23 mouse cellular contexts compared by ENCODE assay signal in the genomic region with DNA sequence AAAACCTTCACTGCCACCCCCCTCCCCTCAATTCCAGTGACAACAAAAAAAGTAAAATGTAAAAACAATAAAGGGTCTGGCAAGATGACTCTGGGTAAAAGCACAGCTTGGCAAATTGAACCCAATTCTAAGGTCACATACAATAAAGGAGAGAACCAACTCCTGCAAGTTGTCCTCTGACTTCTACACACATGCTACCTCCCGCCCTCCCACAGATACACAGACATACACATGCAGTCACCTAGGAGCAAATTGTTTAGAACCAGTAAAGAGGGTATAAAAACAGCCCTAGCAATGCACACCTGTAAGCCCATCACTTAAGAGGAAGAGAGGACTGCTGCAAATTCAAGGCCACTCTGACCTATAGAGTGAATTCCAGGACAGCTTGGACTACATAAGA. TPM values are rescaled to one million over a fixed set of nuclear protein-coding genes. Genes with fewer than 3 reads are reported as not detected.
DNase-seq lines count a peak whose midpoint lies in the region; ATAC-seq and TF ChIP-seq lines count a peak whose summit lies in the region.
"Had no signal": no experiment of that assay in that cellular context is flagged by ENCODE, and none has a peak within 500 bp of the region (broad histone marks: within the 10 kb centered on the region; RNA-seq: fewer than 3 reads in every experiment).

No protein-coding gene starts in this region.

- H3K4me3 ChIP-seq in forebrain, embryonic 10.5 days, result peak overlapping the region; percentile 97; the same call in 1 of the 2 replicates
- H3K4me3 ChIP-seq in forebrain, embryonic 15.5 days, result no peak overlapping the region
- H3K4me3 ChIP-seq in hindbrain, embryonic 14.5 days (replicated peaks; ENCODE audit: low read length), result no peak overlapping the region
- no peak overlapping the region for H3K4me3 ChIP-seq in hindbrain, embryonic 13.5 days
- H3K4me3 ChIP-seq in midbrain, embryonic 13.5 days (replicated peaks), result no peak overlapping the region
- H3K4me3 ChIP-seq in midbrain, embryonic 15.5 days, result no peak overlapping the region
- peak overlapping the region; percentile 98 for H3K4me3 ChIP-seq in myocyte

- WGBS in forebrain, embryonic 10.5 days, result 88% methylated on average over 1 of the region's 1 CpGs
- 86% methylated on average over 1 of the region's 1 CpGs for WGBS in forebrain, embryonic 15.5 days
- WGBS in hindbrain, embryonic 14.5 days, result 94% methylated on average over 1 of the region's 1 CpGs
- 93% methylated on average over 1 of the region's 1 CpGs for WGBS in hindbrain, embryonic 13.5 days
- 90% methylated on average over 1 of the region's 1 CpGs for WGBS in midbrain, embryonic 13.5 days
- 93% methylated on average over 1 of the region's 1 CpGs for WGBS in midbrain, embryonic 15.5 days

- H3K9ac ChIP-seq in forebrain, embryonic 15.5 days (replicated peaks), result no peak overlapping the region
- 0 out of 2 replicates have a peak overlapping the region, but pooled peaks have one; percentile 81 for H3K9ac ChIP-seq in hindbrain, embryonic 14.5 days
- H3K9ac ChIP-seq in hindbrain, embryonic 13.5 days, result no peak overlapping the region
- no peak overlapping the region for H3K9ac ChIP-seq in midbrain, embryonic 13.5 days (replicated peaks)
- no peak overlapping the region for H3K9ac ChIP-seq in midbrain, embryonic 15.5 days

- H3ac ChIP-seq in myocyte (ENCODE audit: control insufficient read depth, insufficient read length), result no peak overlapping the region

- no peak overlapping the region for H3K27ac ChIP-seq in forebrain, embryonic 10.5 days
- H3K27ac ChIP-seq in forebrain, embryonic 15.5 days (replicated peaks), result no peak overlapping the region
- H3K27ac ChIP-seq in hindbrain, embryonic 14.5 days, result no peak overlapping the region
- H3K27ac ChIP-seq in hindbrain, embryonic 13.5 days, result no peak overlapping the region
- no peak overlapping the region for H3K27ac ChIP-seq in midbrain, embryonic 13.5 days
- no peak overlapping the region for H3K27ac ChIP-seq in midbrain, embryonic 15.5 days
- H3K27ac ChIP-seq: embryonic facial prominence, embryonic 12.5 days had no signal

- no peak for DNase-seq in forebrain, embryonic 10.5 days (ENCODE audit: extremely low spot score, low spot score)
- DNase-seq in hindbrain, embryonic 14.5 days (ENCODE audit: low spot score), result no peak
- no peak for DNase-seq in gastrocnemius, postnatal 14 days
- DNase-seq: cerebellum, adult 11 months; cerebellum, postnatal 10 days; heart, postnatal 10 days; kidney, adult 9 months; kidney, postnatal 25 days; lung, embryonic 14.5 days; thymus, postnatal 25 days had no signal

- peaks cover 42% of the 10 kb centered on the region for H3K79me2 ChIP-seq in myocyte (ENCODE audit: control insufficient read depth, insufficient read depth)

- ATAC-seq in forebrain, embryonic 15.5 days (replicated peaks), result no peak
- ATAC-seq in hindbrain, embryonic 14.5 days (ENCODE audit: low FRiP score), result no peak
- no peak for ATAC-seq in hindbrain, embryonic 13.5 days (ENCODE audit: low FRiP score)
- no peak for ATAC-seq in midbrain, embryonic 13.5 days
- no peak for ATAC-seq in midbrain, embryonic 15.5 days (replicated peaks)
- ATAC-seq: intestine, embryonic 16.5 days; Patski had no signal

- H3K9me3 ChIP-seq in forebrain, embryonic 10.5 days, result no peaks in the 10 kb centered on the region
- H3K9me3 ChIP-seq in forebrain, embryonic 15.5 days, result no peaks in the 10 kb centered on the region
- no peaks in the 10 kb centered on the region for H3K9me3 ChIP-seq in hindbrain, embryonic 14.5 days (ENCODE audit: control insufficient read depth, low read length)
- H3K9me3 ChIP-seq in hindbrain, embryonic 13.5 days, result no peaks in the 10 kb centered on the region
- H3K9me3 ChIP-seq in midbrain, embryonic 13.5 days, result no peaks in the 10 kb centered on the region
- H3K9me3 ChIP-seq in midbrain, embryonic 15.5 days, result no peaks in the 10 kb centered on the region
- H3K9me3 ChIP-seq: embryonic facial prominence, embryonic 12.5 days; forebrain, embryonic 12.5 days; G1E; hindbrain, embryonic 12.5 days; limb, embryonic 13.5 days; stomach, embryonic 15.5 days had no signal

- intact Hi-C loops in gastrocnemius, postnatal 14 days (cut with DNase I; ENCODE audit: low total_unique reads), result no loop called here

- H3K36me3 ChIP-seq in forebrain, embryonic 10.5 days (replicated peaks), result peaks cover 64% of the 10 kb centered on the region
- H3K36me3 ChIP-seq in forebrain, embryonic 15.5 days, result peaks cover 28% of the 10 kb centered on the region
- H3K36me3 ChIP-seq in hindbrain, embryonic 14.5 days (replicated peaks; ENCODE audit: control insufficient read depth, insufficient read depth), result peaks cover 31% of the 10 kb centered on the region
- peaks cover 37% of the 10 kb centered on the region for H3K36me3 ChIP-seq in hindbrain, embryonic 13.5 days
- peaks cover 49% of the 10 kb centered on the region for H3K36me3 ChIP-seq in midbrain, embryonic 13.5 days
- peaks cover 9% of the 10 kb centered on the region; the same call in 1 of the 2 replicates for H3K36me3 ChIP-seq in midbrain, embryonic 15.5 days (replicated peaks)
- peaks cover 23% of the 10 kb centered on the region for H3K36me3 ChIP-seq in myocyte (ENCODE audit: control insufficient read depth, insufficient read depth)

- no peak overlapping the region for H3K4me2 ChIP-seq in forebrain, embryonic 15.5 days (replicated peaks)
- no peak overlapping the region for H3K4me2 ChIP-seq in hindbrain, embryonic 14.5 days (replicated peaks)
- H3K4me2 ChIP-seq in hindbrain, embryonic 13.5 days, result no peak overlapping the region
- H3K4me2 ChIP-seq in midbrain, embryonic 13.5 days (replicated peaks), result 0 out of 2 replicates have a peak overlapping the region, but pooled peaks have one; percentile 82
- H3K4me2 ChIP-seq in midbrain, embryonic 15.5 days, result no peak overlapping the region
- no peak overlapping the region for H3K4me2 ChIP-seq in myocyte (ENCODE audit: low read depth)

- no peaks in the 10 kb centered on the region for H3K27me3 ChIP-seq in forebrain, embryonic 10.5 days (ENCODE audit: poor library complexity, severe bottlenecking)
- H3K27me3 ChIP-seq in forebrain, embryonic 15.5 days, result no peaks in the 10 kb centered on the region
- no peaks in the 10 kb centered on the region for H3K27me3 ChIP-seq in hindbrain, embryonic 14.5 days (ENCODE audit: control insufficient read depth, insufficient read depth, low read length)
- H3K27me3 ChIP-seq in hindbrain, embryonic 13.5 days, result no peaks in the 10 kb centered on the region
- no peaks in the 10 kb centered on the region for H3K27me3 ChIP-seq in midbrain, embryonic 13.5 days
- H3K27me3 ChIP-seq in midbrain, embryonic 15.5 days (replicated peaks), result no peaks in the 10 kb centered on the region
- H3K27me3 ChIP-seq in myocyte (ENCODE audit: control insufficient read depth, insufficient read depth, insufficient read length), result no peaks in the 10 kb centered on the region
- H3K27me3 ChIP-seq: embryonic facial prominence, embryonic 12.5 days; forebrain, embryonic 12.5 days; hindbrain, embryonic 12.5 days; limb, embryonic 13.5 days; Patski; stomach, embryonic 15.5 days had no signal

- no peak for TF ChIP-seq POLR2A in myocyte (IDR thresholded peaks at IDR 0.05; ENCODE audit: insufficient read length, low read depth)

- H3K4me1 ChIP-seq in forebrain, embryonic 10.5 days, result peaks cover 34% of the 10 kb centered on the region
- peaks cover 31% of the 10 kb centered on the region for H3K4me1 ChIP-seq in forebrain, embryonic 15.5 days
- H3K4me1 ChIP-seq in hindbrain, embryonic 14.5 days (replicated peaks; ENCODE audit: control insufficient read depth, insufficient read depth, low read length), result peaks cover 20% of the 10 kb centered on the region
- H3K4me1 ChIP-seq in hindbrain, embryonic 13.5 days (replicated peaks), result peaks cover 37% of the 10 kb centered on the region
- peaks cover 32% of the 10 kb centered on the region for H3K4me1 ChIP-seq in midbrain, embryonic 13.5 days (replicated peaks)
- peaks cover 34% of the 10 kb centered on the region for H3K4me1 ChIP-seq in midbrain, embryonic 15.5 days

TF ChIP-seq in myocyte, 11 proteins besides CTCF, POLR2A, EP300 and RAD21 (continues in another document):
- TF ChIP-seq REST (IDR thresholded peaks at IDR 0.05; ENCODE audit: insufficient read depth, insufficient read length), result no peak
- TF ChIP-seq SRF (IDR thresholded peaks at IDR 0.05; ENCODE audit: control insufficient read depth, insufficient read length, low read depth), result no peak

RNA-seq across cellular contexts. Expression of a gene that starts 1.8 kb away (rescaled TPM):
- polyA plus RNA-seq in forebrain, embryonic 10.5 days (2016; fragmentation: Nextera tagmentation; extraction: Ambion mirVana), result 144 and 147 TPM in 2 replicates
- polyA plus RNA-seq in forebrain, embryonic 15.5 days (2015; fragmentation: Nextera tagmentation; extraction: Ambion mirVana), result 107 and 111 TPM in 2 replicates
- polyA plus RNA-seq in hindbrain, embryonic 14.5 days (2014; fragmentation: Nextera tagmentation; extraction: Ambion mirVana), result 41.8 and 46.2 TPM in 2 replicates
- 109 TPM in 2 replicates for polyA plus RNA-seq in hindbrain, embryonic 13.5 days (2015; fragmentation: Nextera tagmentation; extraction: Ambion mirVana)
- 116 and 121 TPM in 2 replicates for polyA plus RNA-seq in midbrain, embryonic 13.5 days (2015; fragmentation: Nextera tagmentation; extraction: Ambion mirVana)
- 108 and 114 TPM in 2 replicates for polyA plus RNA-seq in midbrain, embryonic 15.5 days (2015; fragmentation: Nextera tagmentation; extraction: Ambion mirVana)
- polyA plus RNA-seq in myocyte (2012; fragmentation: generic; extraction: Trizol), result 14.0 TPM
- 10 to 100 TPM; 29.3 to 30.5 TPM for total RNA-seq in gastrocnemius, postnatal 14 days (2021)

RNA-seq across cellular contexts. Expression of a gene that starts 27.6 kb away (rescaled TPM):
- 79.0 and 79.9 TPM in 2 replicates for polyA plus RNA-seq in forebrain, embryonic 10.5 days (2016; fragmentation: Nextera tagmentation; extraction: Ambion mirVana)
- polyA plus RNA-seq in forebrain, embryonic 15.5 days (2015; fragmentation: Nextera tagmentation; extraction: Ambion mirVana), result 138 and 140 TPM in 2 replicates
- polyA plus RNA-seq in hindbrain, embryonic 14.5 days (2014; fragmentation: Nextera tagmentation; extraction: Ambion mirVana), result 111 and 121 TPM in 2 replicates
- polyA plus RNA-seq in hindbrain, embryonic 13.5 days (2015; fragmentation: Nextera tagmentation; extraction: Ambion mirVana), result 148 and 156 TPM in 2 replicates
- polyA plus RNA-seq in midbrain, embryonic 13.5 days (2015; fragmentation: Nextera tagmentation; extraction: Ambion mirVana), result 138 and 168 TPM in 2 replicates
- 182 and 187 TPM in 2 replicates for polyA plus RNA-seq in midbrain, embryonic 15.5 days (2015; fragmentation: Nextera tagmentation; extraction: Ambion mirVana)
- polyA plus RNA-seq in myocyte (2012; fragmentation: generic; extraction: Trizol), result 31.7 TPM
- 10 to 100 TPM; 20.8 to 28.0 TPM for total RNA-seq in gastrocnemius, postnatal 14 days (2021)

RNA-seq across cellular contexts. Expression of a gene that starts 38.3 kb away (rescaled TPM):
- 112 and 113 TPM in 2 replicates for polyA plus RNA-seq in forebrain, embryonic 10.5 days (2016; fragmentation: Nextera tagmentation; extraction: Ambion mirVana)
- polyA plus RNA-seq in forebrain, embryonic 15.5 days (2015; fragmentation: Nextera tagmentation; extraction: Ambion mirVana), result 80.2 and 80.8 TPM in 2 replicates
- polyA plus RNA-seq in hindbrain, embryonic 14.5 days (2014; fragmentation: Nextera tagmentation; extraction: Ambion mirVana), result 87.9 and 89.3 TPM in 2 replicates
- polyA plus RNA-seq in hindbrain, embryonic 13.5 days (2015; fragmentation: Nextera tagmentation; extraction: Ambion mirVana), result 81.8 and 83.9 TPM in 2 replicates
- 90.2 and 95.8 TPM in 2 replicates for polyA plus RNA-seq in midbrain, embryonic 13.5 days (2015; fragmentation: Nextera tagmentation; extraction: Ambion mirVana)
- 95.3 and 95.5 TPM in 2 replicates for polyA plus RNA-seq in midbrain, embryonic 15.5 days (2015; fragmentation: Nextera tagmentation; extraction: Ambion mirVana)
- polyA plus RNA-seq in myocyte (2012; fragmentation: generic; extraction: Trizol), result 54.3 TPM
- 10 to 100 TPM; 47.0 to 47.7 TPM for total RNA-seq in gastrocnemius, postnatal 14 days (2021)

Comparison
In these comparisons a context has a peak if more than half of its experiments do, and no peak if none do; other contexts are left out.
1. H3K4me3 ChIP-seq: peak in forebrain, embryonic 10.5 days (single experiment) and myocyte (single experiment); none in forebrain, embryonic 15.5 days (single experiment), hindbrain, embryonic 14.5 days (single experiment), hindbrain, embryonic 13.5 days (single experiment), midbrain, embryonic 13.5 days (single experiment) and midbrain, embryonic 15.5 days (single experiment).